Mouse (Mus musculus) midbrain, embryonic 11.5 days (tissue): ENCODE data around the gene Sorbs2. TPM values are rescaled to one million over a fixed set of nuclear protein-coding genes. Genes with fewer than 3 reads are reported as not detected.

Experiments used
- ATAC-seq: fragments of 200-750 bp; cut with Nextera tagmentation; 2 replicates; pipeline ENCODE4 v1.8.0; 2017; ENCODE audit warnings: moderate TSS enrichment, moderate library complexity; ENCODE audit not compliant: low FRiP score
- DNase-seq: peaks from one replicate; pipeline ENCODE4 v3.0.0; 2015; ENCODE audit warnings: low spot score; ENCODE audit errors: missing footprints
- H3K27ac ChIP-seq: fragments of 300-500 bp; sonication (generic); 2 replicates; pipeline ENCODE4 v1.5.1; 2014; ENCODE audit warnings: low read depth, low read length
- H3K27me3 ChIP-seq: fragments of 300-500 bp; sonication (generic); 2 replicates; pipeline ENCODE4 v1.6.1; 2014; ENCODE audit warnings: mild to moderate bottlenecking, low read length, moderate library complexity, mixed read lengths; ENCODE audit not compliant: control insufficient read depth, insufficient read depth
- H3K36me3 ChIP-seq: fragments of 300-500 bp; sonication (generic); 2 replicates; pipeline ENCODE4 v1.6.1; 2014; ENCODE audit warnings: mild to moderate bottlenecking, low read length, moderate library complexity, mixed read lengths; ENCODE audit not compliant: control insufficient read depth, insufficient read depth
- H3K4me1 ChIP-seq: fragments of 300-500 bp; sonication (generic); 2 replicates; pipeline ENCODE4 v1.6.1; 2014; ENCODE audit warnings: low read length; ENCODE audit not compliant: control insufficient read depth, insufficient read depth
- H3K4me2 ChIP-seq: fragments of 300-500 bp; sonication (generic); 2 replicates; pipeline ENCODE4 v1.6.1; 2014; ENCODE audit warnings: mild to moderate bottlenecking, moderate library complexity
- H3K4me3 ChIP-seq: fragments of 300-500 bp; sonication (generic); 2 replicates; pipeline ENCODE4 v1.5.1; 2014; ENCODE audit warnings: low read depth, low read length
- H3K9ac ChIP-seq: fragments of 300-500 bp; sonication (generic); 2 replicates; pipeline ENCODE4 v1.6.1; 2014; ENCODE audit warnings: low read length
- H3K9me3 ChIP-seq: fragments of 300-500 bp; sonication (generic); 2 replicates; pipeline ENCODE4 v1.6.1; 2016; ENCODE audit warnings: low read length; ENCODE audit not compliant: control insufficient read depth
- WGBS: fragments of 180-500 bp; shearing (Covaris S2); extraction: QIAGEN DNeasy Blood & Tissue Kit; methylation state at CpG from one replicate; pipeline ENCODE4 v1.1.7; 2014; 5-methylcytosine and 5-hydroxymethylcytosine counted together
- polyA plus RNA-seq: library from polyadenylated mRNA; unstranded; fragments of >200 nt; fragmentation: Nextera tagmentation; extraction: Ambion mirVana; gene quantifications from 2 replicates; pipeline ENCODE4 v1.2.1, GENCODE M21; 2014

Gene Sorbs2
- polyA plus RNA-seq, 1 experiment from 2014 or later = 79.8 TPM

GRCm38 (mm10) chr8:45729850-45730382 lies 222.3 kb downstream of the Sorbs2 start:
- Histone ChIP-seq H3K4me1 (peaks cover 3% of the 10 kb centered on the region; the same call in 1 of the 2 replicates), H3K4me3 (no peak overlapping the region), H3K36me3 (no peaks in the 10 kb centered on the region), H3K9ac (no peak overlapping the region), H3K27ac (no peak overlapping the region), H3K27me3 (no peaks in the 10 kb centered on the region), H3K9me3 (no peaks in the 10 kb centered on the region), H3K4me2 (no peak overlapping the region)
- ATAC-seq = no peak
- no peak for DNase-seq
- WGBS = 84% methylated on average over 7 of the region's 7 CpGs

GRCm38 (mm10) chr8:45730795-45731194 lies 223.2 kb downstream of the Sorbs2 start:
- H3K9me3 ChIP-seq = no peaks in the 10 kb centered on the region
- H3K27me3 ChIP-seq = no peaks in the 10 kb centered on the region
- peaks cover 3% of the 10 kb centered on the region; the same call in 1 of the 2 replicates for H3K4me1 ChIP-seq
- H3K4me2 ChIP-seq = no peak overlapping the region
- no peak overlapping the region for H3K9ac ChIP-seq
- H3K36me3 ChIP-seq = no peaks in the 10 kb centered on the region
- no peak overlapping the region for H3K4me3 ChIP-seq
- DNase-seq (no peak), ATAC-seq (no peak)
- 86% methylated on average over 5 of the region's 5 CpGs for WGBS
- H3K27ac ChIP-seq = no peak overlapping the region

- H3K27me3 ChIP-seq = no peaks in the 10 kb centered on the region
- H3K4me1 ChIP-seq = peaks cover 3% of the 10 kb centered on the region; the same call in 1 of the 2 replicates
- H3K4me3 ChIP-seq = no peak overlapping the region
- no peak overlapping the region for H3K4me2 ChIP-seq
- 31% methylated on average over 8 of the region's 8 CpGs for WGBS
- H3K27ac ChIP-seq = no peak overlapping the region
- no peak overlapping the region for H3K9ac ChIP-seq
- ATAC-seq (peak; percentile 16; the same call in 1 of the 2 replicates), DNase-seq (peak; percentile 86)
- H3K36me3 ChIP-seq = no peaks in the 10 kb centered on the region
- H3K9me3 ChIP-seq = no peaks in the 10 kb centered on the region
These were observed 226.5 kb downstream of the Sorbs2 start for GRCm38 (mm10) chr8:45734071-45734470.

GRCm38 (mm10) chr8:45737266-45737665 lies 229.7 kb downstream of the Sorbs2 start:
- WGBS = 78% methylated on average over 2 of the region's 2 CpGs
- Histone ChIP-seq H3K4me1 (peaks cover 3% of the 10 kb centered on the region; the same call in 1 of the 2 replicates), H3K36me3 (no peaks in the 10 kb centered on the region), H3K27me3 (no peaks in the 10 kb centered on the region), H3K9me3 (no peaks in the 10 kb centered on the region), H3K4me3 (no peak overlapping the region), H3K9ac (no peak overlapping the region), H3K4me2 (no peak overlapping the region), H3K27ac (no peak overlapping the region)
- no peak for DNase-seq
- no peak for ATAC-seq

DNA sequence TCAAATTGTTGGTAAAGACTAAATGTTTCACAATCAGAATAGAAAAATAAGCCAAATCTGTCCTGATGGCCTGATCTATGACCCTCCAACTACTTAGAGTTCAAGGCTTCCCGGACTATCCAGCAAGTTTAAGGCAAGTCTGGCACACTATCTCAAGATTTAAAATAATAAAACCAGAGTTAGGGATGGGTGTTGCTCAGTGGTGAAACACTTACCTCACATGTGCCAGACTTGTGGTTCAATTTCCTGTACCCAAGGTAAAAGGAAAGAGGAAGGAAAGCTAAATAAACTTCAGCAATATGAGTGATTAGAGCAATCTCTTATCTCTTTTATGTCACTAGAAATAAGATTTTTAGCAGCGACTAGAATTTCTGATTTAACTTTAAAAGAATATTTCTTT lies 235.7 kb downstream of the Sorbs2 start:
- H3K4me1 ChIP-seq = peaks cover 4% of the 10 kb centered on the region; the same call in 1 of the 2 replicates
- no peak overlapping the region for H3K4me2 ChIP-seq
- 0 out of 2 replicates have a peak, but pooled peaks cover 2% of the 10 kb centered on the region for H3K36me3 ChIP-seq
- H3K27ac ChIP-seq = no peak overlapping the region
- DNase-seq = no peak
- H3K9me3 ChIP-seq = no peaks in the 10 kb centered on the region
- no peak overlapping the region for H3K9ac ChIP-seq
- H3K27me3 ChIP-seq = no peaks in the 10 kb centered on the region
- H3K4me3 ChIP-seq = no peak overlapping the region
- no peak for ATAC-seq
- 85% methylated on average over 2 of the region's 2 CpGs for WGBS

- DNase-seq (no peak), ATAC-seq (no peak)
- Histone ChIP-seq H3K9me3 (no peaks in the 10 kb centered on the region), H3K36me3 (0 out of 2 replicates have a peak, but pooled peaks cover 2% of the 10 kb centered on the region), H3K4me1 (peaks cover 4% of the 10 kb centered on the region; the same call in 1 of the 2 replicates), H3K27me3 (no peaks in the 10 kb centered on the region), H3K4me3 (no peak overlapping the region), H3K4me2 (no peak overlapping the region), H3K9ac (no peak overlapping the region), H3K27ac (no peak overlapping the region; the same call in 1 of the 2 replicates)
These were observed 236.2 kb downstream of the Sorbs2 start for GRCm38 (mm10) chr8:45743739-45744138.

- Histone ChIP-seq H3K4me2 (no peak overlapping the region), H3K9ac (no peak overlapping the region), H3K9me3 (no peaks in the 10 kb centered on the region), H3K4me3 (no peak overlapping the region), H3K36me3 (0 out of 2 replicates have a peak, but pooled peaks cover 2% of the 10 kb centered on the region), H3K27ac (no peak overlapping the region), H3K4me1 (peaks cover 4% of the 10 kb centered on the region; the same call in 1 of the 2 replicates), H3K27me3 (no peaks in the 10 kb centered on the region)
- DNase-seq (peak; percentile 82), ATAC-seq (no peak)
- 66% methylated on average over 12 of the region's 12 CpGs for WGBS
These were observed 244.2 kb downstream of the Sorbs2 start for GRCm38 (mm10) chr8:45751512-45752502.

DNA sequence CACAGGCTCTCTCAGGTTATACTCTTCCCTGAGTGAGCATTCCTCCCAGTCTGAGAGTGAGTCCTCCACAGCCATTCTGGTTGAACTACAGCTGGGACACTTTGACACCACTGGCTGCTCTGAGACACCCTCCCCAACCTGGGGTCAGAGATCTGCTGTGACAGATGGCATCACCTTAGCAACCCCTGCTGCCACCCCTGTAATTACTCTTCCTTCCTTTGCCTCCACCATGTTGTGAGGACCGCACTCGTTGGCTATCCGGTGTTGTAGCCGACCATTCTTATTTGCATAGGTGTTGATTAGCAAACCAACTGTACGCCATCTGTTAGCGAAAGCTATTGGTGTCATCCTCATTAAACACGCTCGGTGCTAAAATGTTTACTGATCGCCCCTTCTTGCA lies 247.9 kb downstream of the Sorbs2 start:
- Histone ChIP-seq H3K9me3 (no peaks in the 10 kb centered on the region), H3K27me3 (no peaks in the 10 kb centered on the region), H3K4me2 (no peak overlapping the region), H3K36me3 (no peaks in the 10 kb centered on the region), H3K27ac (no peak overlapping the region), H3K4me1 (no peaks in the 10 kb centered on the region), H3K4me3 (no peak overlapping the region), H3K9ac (no peak overlapping the region)
- WGBS = 97% methylated on average over 9 of the region's 9 CpGs
- DNase-seq (no peak), ATAC-seq (no peak)

- 95% methylated on average over 7 of the region's 7 CpGs for WGBS
- Histone ChIP-seq H3K9ac (no peak overlapping the region), H3K27ac (no peak overlapping the region), H3K9me3 (no peaks in the 10 kb centered on the region), H3K4me3 (no peak overlapping the region), H3K4me2 (no peak overlapping the region), H3K4me1 (no peaks in the 10 kb centered on the region), H3K27me3 (no peaks in the 10 kb centered on the region), H3K36me3 (no peaks in the 10 kb centered on the region)
- ATAC-seq = no peak
- no peak for DNase-seq
These were observed 248.4 kb downstream of the Sorbs2 start for GRCm38 (mm10) chr8:45755972-45756371.
